Mouse (Mus musculus) lung, postnatal 0 days (tissue): ENCODE measurements at regions not wholly inside any gene's neighbourhood (a gene's known extent, or its start where the extent isn't known, plus 50 kb on each side); places are given as distances from the start of the nearest gene placed in this dataset.

Source experiments
- CTCF ChIP-seq: IDR thresholded peaks from 2 replicates; pipeline ENCODE4 v1.5.1; 2016; ENCODE audit warnings: antibody characterized with exemption, mild to moderate bottlenecking
- EP300 ChIP-seq: IDR thresholded peaks from 2 replicates; pipeline ENCODE4 v1.6.1; 2016; ENCODE audit warnings: antibody characterized with exemption, mild to moderate bottlenecking, control low read depth

- TF ChIP-seq EP300 (no peak), CTCF (no peak)
These were observed 261.2 kb downstream of the Rngtt start for GRCm38 (mm10) chr4:33571351-33571750.
